Mouse (Mus musculus) layer of hippocampus, adult 18-20 months (tissue): Measurements from ENCODE around the gene Entpd8. TPM values are rescaled to one million over a fixed set of nuclear protein-coding genes. Genes with fewer than 3 reads are reported as not detected.

Experiments
- DNase-seq, 2 experiments: peaks; one replicate each; pipeline ENCODE4 v3.0.0; 2022; ENCODE audit warnings: low spot score in 2 of 2
- total RNA-seq, 2 experiments: library from RNA; stranded (reverse); gene quantifications; 2 replicates each; pipeline ENCODE4 v1.2.3; 2021

Entpd8 gene
- total RNA-seq, 2 experiments from 2014 or later: not detected

DNA sequence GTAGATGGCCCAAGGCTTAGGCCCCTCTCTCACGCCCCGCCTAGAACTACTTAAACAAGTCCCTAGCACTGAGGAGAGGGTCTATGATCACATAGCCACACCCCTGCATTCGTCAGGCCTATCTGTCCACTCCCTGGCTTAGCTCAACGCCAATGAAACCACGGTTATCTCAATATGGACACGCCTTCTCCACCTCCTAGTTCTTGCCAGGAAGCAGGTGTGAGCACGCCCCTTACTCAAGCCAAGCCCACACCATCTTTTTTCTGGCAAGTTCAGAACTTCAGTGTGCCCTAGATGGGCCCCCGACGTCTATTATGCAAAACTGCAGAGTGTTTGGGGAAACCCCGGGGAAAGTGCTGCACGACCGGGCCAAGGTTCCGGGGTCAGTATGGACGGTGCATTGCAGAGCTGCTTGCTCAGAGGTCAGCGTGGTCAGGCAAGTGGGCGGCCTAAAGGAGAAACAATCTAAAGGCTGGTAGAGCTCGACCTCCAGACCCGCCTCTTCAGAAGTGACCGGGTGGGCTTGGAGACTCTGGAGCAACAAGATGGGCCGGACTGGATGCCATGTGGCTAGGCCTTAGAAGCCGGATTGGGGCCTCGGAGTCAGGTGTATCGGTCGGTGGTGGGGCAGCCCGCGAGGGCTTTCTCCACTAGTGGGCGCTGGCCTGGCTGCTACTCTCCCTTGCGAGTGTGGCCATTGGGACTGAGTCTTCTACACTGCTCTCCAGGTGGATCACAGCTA, 15.2 kb downstream of the Entpd8 start, which contains the start of gene Noxa1:
Noxa1 (minus strand) TSS at position 41 of the 742 bp plus-strand sequence.
- no peak for DNase-seq

- DNase-seq: peak in 1 of 2 experiments; percentile 40
Measured at GRCm38 (mm10) chr2:25098005-25098615, 18.0 kb downstream of the Entpd8 start.

DNA sequence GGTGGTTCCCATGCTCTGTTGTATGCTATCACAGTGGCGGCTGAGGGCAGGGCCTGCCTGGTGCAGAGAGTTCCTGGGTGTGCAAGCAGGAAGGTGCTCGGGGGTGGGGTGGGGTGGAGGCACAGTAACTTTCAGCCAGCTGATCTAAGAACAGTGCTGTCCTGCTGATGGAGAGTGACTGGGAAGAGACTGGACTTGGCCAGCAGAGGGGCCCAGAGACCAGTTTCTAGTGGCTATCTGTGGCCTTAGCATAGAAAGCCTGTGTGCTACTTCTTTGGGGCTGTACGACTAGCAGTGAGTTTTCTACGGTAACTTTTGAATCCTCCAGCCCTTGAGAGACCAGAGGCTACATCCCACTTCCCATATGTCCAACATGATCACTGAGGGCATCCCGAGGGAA, 18.9 kb downstream of the Entpd8 start:
- peak in 1 of 2 experiments; percentile 47 for DNase-seq

DNA sequence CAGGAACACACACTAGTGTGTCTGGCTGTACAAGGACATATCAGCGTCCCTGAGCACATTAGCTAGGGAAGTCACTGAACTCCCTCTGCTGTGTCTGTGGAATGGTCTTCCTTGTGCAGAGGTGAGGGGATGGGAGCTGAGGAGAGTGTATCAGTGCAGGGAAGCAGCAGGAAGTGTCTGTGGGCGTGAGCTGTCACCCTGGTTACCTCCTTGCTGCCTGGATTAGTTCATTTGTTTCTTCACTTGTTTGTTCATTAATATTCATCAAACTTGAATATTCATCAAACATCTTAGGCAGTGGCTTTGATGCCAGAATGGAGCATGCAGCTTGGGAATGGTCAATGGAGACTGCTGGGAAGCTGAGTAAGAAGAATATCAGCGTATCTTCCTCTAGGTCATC, 19.6 kb downstream of the Entpd8 start:
- DNase-seq: no peak

DNA sequence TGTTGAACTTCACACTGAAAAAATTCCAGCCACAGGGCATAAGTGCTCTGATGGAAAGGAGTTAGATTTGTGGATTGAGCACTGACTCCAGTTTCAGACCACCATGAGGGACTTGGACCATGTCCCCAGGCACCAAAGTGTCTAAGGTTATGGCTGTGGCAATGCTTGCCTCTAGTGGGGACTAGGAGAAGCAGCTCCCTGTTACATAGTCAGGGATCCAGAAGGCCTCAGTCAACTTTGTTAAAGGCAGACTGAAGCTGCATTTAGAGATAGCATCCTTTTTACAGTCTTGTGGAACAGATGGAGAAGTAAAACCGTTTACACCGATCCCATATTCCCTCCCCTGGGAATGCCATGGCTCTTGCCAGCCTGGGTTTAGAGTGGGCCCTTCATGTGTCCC, 24.0 kb downstream of the Entpd8 start:
- no peak for DNase-seq

- DNase-seq: no peak
Measured at GRCm38 (mm10) chr2:25106045-25106444, 25.9 kb downstream of the Entpd8 start.

DNA sequence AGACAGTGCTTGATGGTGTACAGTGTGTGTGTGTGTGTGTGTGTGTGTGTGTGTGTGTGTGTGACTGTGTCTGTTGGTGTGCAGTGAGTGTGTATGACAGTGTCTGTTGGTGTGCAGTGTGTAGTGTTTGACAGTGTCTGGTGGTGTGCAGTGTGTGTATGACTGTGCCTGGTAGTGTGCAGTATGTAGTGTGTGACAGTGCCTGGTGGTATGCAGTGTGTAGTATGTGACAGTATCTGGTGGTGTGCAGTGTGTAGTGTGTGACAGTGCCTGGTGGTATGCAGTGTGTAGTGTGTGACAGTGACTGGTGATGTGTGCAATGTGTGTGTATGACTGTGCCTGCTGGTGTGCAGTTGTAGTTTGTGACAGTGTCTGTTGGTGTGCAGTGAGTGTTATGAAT, 29.4 kb downstream of the Entpd8 start:
- DNase-seq: no peak

GRCm38 (mm10) chr2:25110505-25111183, 30.5 kb downstream of the Entpd8 start:
- DNase-seq: no peak

GRCm38 (mm10) chr2:25111184-25111791, 31.2 kb downstream of the Entpd8 start:
- DNase-seq: no peak

DNA sequence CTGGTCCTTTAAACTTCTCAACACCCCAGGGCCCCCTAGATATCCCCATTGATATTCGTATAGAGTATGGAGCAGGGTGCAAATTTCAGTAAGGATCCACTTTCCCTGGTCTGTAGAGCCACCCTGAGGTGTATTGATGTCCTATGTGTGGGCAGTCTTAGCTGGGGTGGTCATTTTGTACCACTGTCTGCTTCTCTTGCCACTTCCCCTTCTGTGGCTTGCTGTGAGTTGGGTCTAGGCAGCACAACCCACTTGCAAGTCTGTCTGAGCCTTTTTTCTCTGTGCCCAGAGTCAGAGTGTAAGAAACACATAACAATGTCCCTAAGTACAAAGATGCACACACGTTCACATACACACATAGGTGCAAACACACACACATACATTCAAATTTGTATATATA, 34.2 kb downstream of the Entpd8 start:
- DNase-seq: no peak

DNA sequence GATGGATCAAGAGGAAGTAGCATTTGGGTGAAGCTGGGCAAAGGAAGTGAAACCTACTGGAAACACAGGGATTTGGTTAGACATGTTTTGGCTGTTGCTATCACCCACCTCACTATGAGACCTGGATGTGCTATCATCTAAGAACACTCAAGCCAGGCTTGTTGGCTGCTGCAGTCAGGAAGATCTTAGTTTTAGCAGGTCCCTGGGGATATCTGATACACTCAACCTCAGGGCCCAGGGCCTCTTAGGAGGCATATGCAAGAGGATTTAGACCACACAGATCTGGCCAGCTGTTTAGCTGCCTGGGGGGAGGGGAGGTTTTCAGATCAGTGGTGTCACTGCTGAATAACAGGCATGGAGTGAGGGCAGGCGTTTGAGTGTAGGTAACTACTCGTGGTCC, 35.3 kb downstream of the Entpd8 start:
- DNase-seq: no peak

- no peak for DNase-seq
Measured at GRCm38 (mm10) chr2:25120963-25121362, 40.9 kb downstream of the Entpd8 start.

- no peak for DNase-seq
Measured at GRCm38 (mm10) chr2:25122666-25123065, 42.6 kb downstream of the Entpd8 start.

DNA sequence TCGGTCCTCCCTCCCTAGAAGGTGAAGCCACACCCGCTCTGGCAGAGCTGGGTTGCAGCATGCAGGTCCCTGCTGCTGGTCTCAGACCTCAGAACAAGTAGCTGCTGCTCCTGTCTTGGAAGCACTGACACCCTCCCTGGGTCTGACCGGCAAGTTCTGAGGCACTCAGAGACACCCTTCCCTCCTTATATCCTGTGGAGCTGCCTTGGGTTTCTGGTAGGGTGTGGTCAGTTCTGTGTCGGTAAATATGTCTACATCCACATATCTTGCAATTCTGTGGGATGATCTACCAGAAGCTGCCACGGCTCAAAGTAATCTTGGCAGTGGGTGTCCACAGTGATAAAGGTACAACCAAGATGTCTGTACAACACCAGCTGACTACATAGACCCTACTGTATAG, 43.4 kb downstream of the Entpd8 start:
- no peak for DNase-seq

DNA sequence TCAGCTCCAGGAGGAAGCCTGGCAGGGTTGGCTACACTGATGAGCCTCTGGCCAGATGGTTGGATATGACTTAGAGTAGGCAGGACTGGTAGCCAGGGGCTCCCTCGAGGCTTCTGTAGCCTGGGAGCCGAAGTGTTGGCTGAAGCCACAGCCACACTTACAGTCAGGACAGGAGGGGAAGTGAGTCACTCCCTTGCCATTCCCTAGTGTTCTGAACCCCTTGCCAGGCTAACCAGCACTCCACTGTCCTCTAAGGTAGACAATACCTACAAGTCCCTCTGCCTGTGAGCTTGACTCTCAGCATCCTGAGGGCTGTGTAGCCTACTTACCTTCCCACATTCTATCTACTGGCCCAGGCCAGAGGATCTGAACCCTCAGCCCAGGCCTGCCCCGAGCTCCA, 44.3 kb downstream of the Entpd8 start:
- no peak for DNase-seq

- DNase-seq: no peak
Measured at GRCm38 (mm10) chr2:25125146-25125545, 45.0 kb downstream of the Entpd8 start.

DNA sequence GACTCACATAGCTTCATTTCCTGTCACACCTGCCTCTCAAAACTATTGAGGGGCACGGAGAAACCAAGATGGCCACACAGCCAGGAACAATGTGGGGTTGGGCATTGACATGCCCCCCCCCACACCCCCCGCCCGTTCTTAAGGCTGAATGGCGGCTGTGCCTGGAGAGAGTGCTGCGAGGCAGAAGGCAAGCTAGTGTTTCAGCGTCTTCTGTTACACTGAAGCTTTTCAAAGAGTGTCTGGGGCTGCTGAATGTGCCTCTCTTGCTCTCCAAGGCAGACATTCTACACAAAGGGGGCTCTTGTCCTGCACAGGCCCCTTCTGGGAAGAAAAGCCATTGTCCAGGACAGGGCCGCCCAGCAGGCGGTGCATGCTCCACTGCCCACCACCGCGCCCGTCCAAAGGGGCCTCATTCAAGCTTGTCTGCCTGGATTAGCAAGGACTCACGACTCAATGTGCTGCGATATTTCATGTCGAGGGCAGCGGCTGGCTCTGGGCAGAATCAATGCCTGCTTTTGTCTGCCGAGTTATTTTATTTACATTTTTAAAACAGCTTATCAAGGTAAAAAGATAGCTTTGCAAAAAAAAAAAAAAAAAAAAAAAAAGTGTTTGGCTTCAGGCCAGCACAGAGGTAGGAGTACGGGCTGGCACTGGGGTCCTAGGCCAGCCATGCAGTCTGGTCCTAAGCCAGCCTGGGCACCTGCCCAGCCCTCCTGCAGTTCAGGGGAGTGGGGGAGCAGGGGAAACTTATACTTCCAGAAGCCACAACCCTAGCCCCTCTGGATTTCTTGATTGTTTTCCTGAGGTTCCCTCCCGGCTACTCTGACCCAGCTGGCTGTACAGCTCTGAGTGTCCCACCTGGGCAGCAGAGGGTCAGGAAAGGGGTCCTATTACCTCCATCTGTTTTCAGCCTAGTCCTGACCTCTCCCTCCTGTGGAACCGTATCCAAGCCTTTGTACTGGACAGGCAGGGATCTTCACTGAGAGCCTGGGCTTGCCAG, 46.2 kb downstream of the Entpd8 start:
- DNase-seq: peak in 1 of 2 experiments; percentile 31

- DNase-seq: no peak
Measured at GRCm38 (mm10) chr2:25127206-25127605, 47.1 kb downstream of the Entpd8 start.

DNA sequence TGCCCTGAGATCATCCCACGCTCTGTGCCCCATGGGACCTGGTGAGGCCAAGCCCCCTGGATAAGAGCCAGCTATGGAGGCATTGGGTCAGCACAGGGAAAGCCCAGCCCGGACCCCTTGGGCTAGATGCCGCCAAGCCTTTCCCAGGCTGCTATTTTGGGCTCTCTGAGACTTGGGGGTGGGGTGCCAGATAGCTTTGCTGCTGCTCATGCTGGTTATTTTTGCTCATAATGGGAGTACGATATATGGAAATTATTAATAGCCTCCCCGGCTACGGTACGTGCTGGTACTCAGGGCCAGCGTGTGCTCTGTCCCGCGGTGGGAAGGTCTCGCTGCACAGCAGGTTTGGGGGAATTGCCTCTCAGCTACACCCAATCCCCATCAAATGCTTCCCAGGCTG, 48.0 kb downstream of the Entpd8 start:
- no peak for DNase-seq

DNA sequence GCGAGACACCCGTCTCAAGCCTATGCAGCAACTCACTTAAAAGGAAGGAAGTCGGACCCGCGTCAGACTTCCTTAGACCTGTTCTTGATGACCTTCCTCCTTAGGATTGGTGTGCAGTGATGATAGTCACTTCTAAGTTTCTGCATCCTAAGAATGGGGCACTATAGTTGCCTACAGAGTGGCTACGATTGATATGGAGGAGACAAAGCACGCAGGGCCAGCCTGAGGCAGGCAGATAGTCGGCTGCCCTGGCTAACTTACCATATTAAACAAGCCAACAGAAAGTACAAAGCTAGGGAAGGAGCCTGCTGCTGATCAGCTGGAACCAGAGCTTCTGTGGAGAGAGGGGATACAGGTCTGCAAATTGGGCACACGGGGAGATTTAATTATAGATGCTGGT, 51.5 kb downstream of the Entpd8 start:
- DNase-seq: no peak
